Mouse (Mus musculus): Measurements from ENCODE around the gene Cmtm6.

Cmtm6 gene

GRCm38 (mm10) chr9:114776361-114776760, 45.4 kb downstream of the Cmtm6 start:
- no peak for DNase-seq

DNA sequence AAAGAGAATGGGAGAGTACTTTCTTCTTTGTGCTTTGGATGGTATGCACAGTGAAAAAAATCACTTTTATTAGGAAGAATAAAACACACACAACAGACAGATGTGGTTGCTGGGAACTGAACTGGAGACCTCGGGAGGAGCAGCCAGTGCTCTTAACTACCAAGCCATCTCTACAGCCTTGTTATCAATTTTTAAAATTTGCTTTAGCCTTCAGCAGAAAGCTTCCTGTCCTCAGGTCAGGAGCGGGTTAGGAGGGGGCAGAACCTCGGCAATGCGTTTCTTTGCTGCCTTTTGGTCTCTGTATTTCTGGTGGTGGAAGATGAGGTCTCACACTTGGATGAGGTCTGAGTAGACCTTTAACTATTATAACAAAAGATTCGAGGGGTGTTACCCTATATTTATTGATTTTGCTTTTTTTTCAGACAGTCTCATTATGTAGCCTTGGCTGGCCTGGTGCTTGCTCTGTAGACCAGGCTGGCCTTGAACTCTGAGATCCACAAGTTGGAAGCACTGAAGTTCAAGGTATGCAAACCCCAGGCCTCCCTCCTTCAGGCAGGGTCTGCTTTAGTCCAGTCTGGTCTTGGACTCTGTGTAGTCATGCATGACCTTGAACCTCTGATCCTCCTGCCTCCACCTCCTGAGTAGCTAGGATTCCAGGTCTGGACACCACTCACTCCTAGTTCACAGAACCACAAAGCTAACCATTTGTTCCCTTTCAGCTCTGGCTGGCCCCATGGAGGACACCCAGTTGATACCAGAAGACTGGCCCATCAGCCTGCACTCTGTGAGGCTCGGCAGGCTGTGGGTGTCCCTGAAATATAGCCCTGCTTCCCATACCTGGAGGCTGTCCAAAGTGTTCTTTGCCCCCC, 46.5 kb downstream of the Cmtm6 start:
- DNase-seq: no peak

DNA sequence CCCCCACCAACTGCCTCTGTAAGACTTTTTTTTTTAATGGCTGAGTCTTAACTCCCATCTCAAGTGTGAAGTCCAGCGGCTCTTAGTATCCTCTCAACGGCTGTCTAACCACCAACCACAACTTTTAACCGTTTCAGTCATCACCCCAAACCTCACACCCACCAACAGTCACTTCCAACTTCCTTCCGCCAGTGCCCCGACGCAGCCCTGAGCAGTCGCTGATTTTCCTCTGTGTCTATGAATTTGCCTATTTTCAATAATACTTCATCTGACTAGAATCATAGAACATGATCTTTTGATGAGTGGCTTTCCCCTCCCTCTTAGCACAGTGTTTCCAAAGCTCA, 47.1 kb downstream of the Cmtm6 start:
- no peak for DNase-seq

DNA sequence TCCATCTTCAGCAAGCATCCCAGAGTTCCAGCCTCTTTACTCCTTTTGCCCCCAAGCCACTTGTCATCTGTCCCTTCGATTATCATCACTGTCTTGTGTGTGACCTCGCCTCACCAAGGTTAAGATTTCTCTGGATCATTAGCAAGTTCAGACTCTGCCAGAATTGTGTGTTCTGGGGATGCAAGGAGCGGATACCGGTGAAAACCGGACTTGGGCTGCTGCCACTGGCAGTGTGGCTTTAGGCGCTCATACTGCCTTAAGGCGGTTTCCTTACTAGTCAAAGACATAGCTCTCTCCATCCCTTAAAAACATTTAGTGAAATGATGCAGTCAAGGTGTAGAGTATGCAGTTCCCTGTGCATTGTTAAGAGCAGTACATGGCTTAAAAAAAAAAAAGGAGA, 48.0 kb downstream of the Cmtm6 start:
- no peak for DNase-seq

- no peak for DNase-seq
Measured at GRCm38 (mm10) chr9:114779984-114780745, 49.2 kb downstream of the Cmtm6 start.

GRCm38 (mm10) chr9:114780746-114781525, 50.0 kb downstream of the Cmtm6 start:
- DNase-seq: peak; percentile 71

DNA sequence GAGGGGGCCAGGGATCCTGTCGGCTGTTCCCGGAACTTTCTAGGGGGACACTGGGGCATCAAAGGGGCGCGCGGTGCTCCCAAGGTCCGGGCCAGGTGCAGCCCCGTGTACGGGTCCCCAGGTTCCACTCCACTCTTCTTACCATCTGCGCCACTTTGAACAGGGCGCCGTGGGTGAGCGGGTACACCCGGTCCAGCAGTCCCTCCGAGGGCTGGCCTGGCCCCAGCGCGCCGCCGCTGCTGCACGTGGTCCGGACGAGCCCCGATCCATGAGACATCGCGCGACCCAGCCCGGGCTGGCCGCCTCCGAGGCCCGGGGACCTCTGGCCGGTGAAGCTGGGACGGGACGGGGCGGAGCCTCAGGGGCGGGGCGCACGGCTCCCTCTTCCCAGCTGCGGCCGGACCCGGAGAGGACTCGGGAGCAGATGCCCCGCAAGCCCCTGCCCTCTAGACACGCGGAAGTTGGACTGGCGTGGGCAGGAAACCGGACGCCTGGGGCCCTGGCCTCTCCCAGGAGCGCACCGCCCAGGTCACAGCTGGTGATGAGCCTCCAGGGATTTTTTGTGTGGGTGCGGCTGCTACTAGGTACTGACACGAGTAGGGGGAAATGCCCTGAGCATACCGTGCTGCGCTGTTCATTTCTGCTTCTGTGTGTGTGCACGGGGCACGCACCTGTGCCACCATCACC, 50.8 kb downstream of the Cmtm6 start, which contains the start of gene Cmtm7:
Gene Cmtm7, minus strand, starts transcription at position 331 of the 687 bp plus-strand sequence.
- DNase-seq: no peak

GRCm38 (mm10) chr9:114785432-114786125, 54.7 kb downstream of the Cmtm6 start:
- DNase-seq: no peak

GRCm38 (mm10) chr9:114787134-114787533, 56.2 kb downstream of the Cmtm6 start:
- DNase-seq: no peak

GRCm38 (mm10) chr9:114787716-114788115, 56.8 kb downstream of the Cmtm6 start:
- no peak for DNase-seq

GRCm38 (mm10) chr9:114788697-114789096, 57.8 kb downstream of the Cmtm6 start:
- DNase-seq: no peak

DNA sequence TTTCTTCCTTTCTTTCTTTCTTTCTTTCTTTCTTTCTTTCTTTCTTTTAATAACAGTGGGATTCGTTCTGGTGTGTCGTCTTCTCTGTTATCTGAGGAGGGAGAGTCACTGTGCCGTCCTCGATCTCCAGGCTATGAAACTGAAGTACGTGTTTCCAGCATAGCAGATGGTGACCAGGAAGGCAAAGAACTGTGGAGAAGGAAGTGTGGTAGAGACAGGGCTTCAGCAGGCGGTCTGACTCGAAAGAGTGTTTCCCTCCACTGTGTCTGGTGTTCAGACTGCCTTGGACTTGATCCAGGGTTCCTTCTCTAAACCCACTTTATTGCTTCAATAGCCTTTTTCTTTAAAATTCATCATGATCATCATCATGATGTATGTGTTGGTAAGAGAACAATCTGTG, 58.6 kb downstream of the Cmtm6 start:
- DNase-seq: peak; percentile 42

- DNase-seq: no peak
Measured at GRCm38 (mm10) chr9:114789989-114790388, 59.1 kb downstream of the Cmtm6 start.

- no peak for DNase-seq
Measured at GRCm38 (mm10) chr9:114793764-114794295, 62.9 kb downstream of the Cmtm6 start.

GRCm38 (mm10) chr9:114794491-114794890, 63.6 kb downstream of the Cmtm6 start:
- DNase-seq: no peak

DNA sequence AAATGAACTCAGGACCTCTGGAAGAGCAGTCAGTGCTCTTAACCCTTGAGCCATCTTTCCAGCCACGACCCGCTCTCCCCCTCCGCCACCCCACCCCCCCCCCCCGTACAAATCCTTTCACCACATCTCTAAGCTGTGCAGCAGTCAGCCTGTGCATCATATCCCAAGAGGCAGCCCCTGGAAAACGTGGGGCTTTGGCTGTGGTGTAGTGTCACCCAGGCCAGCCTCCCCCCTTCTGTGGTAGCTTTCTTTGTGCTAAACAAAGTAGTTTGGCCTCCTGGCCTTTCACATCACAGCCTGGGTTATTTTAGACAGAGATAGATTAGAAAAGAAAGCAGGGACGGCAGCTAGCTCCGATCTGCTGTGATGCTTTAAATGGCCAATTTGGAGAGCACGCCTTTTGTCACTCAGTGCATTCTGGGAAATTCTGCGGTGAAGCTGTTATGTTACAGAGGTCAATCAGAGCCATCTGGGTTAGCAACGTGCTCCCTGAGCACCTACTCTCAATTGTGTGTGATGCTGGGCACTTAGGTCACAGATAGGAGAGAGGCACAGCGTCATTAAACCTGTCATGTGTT, 65.6 kb downstream of the Cmtm6 start:
- no peak for DNase-seq

- DNase-seq: peak; percentile 83
Measured at GRCm38 (mm10) chr9:114797329-114798004, 66.6 kb downstream of the Cmtm6 start.

GRCm38 (mm10) chr9:114798845-114799244, 67.9 kb downstream of the Cmtm6 start:
- no peak for DNase-seq

Measured in layer of hippocampus, adult 9-11 months (tissue).